Mouse (Mus musculus) lung, adult 2 months (tissue): ENCODE data around the gene Chd2.

Experiments used
- CTCF ChIP-seq: fragments of 200-500 bp; IDR thresholded peaks from 2 replicates; pipeline ENCODE4 v1.5.1; 2011; ENCODE audit warnings: mild to moderate bottlenecking, low read length, control low read depth; ENCODE audit not compliant: insufficient read depth
- POLR2A ChIP-seq: fragments of 200-500 bp; IDR thresholded peaks from 2 replicates; pipeline ENCODE4 v1.6.1; 2011; ENCODE audit warnings: low read depth, mild to moderate bottlenecking, control low read depth, low read length, borderline replicate concordance; ENCODE audit errors: extremely low read depth

- TF ChIP-seq POLR2A (no peak), CTCF (no peak)
These were observed 8.7 kb downstream of the Chd2 start for GRCm38 (mm10) chr7:73532916-73533315.
